Mouse (Mus musculus) ES-E14 (cell line): ENCODE data around the gene Sin3a. TPM values are rescaled to one million over a fixed set of nuclear protein-coding genes. Genes with fewer than 3 reads are reported as not detected.

Experiments used
- DNase-seq: peaks from one replicate; pipeline ENCODE4 v3.0.0-alpha.2; 2013; ENCODE audit warnings: low read depth, low spot score
- H3K27ac ChIP-seq: 2 replicates; pipeline ENCODE4 v1.5.1; 2012; ENCODE audit warnings: low read depth, mild to moderate bottlenecking, low read length, moderate library complexity, mixed read lengths; ENCODE audit not compliant: poor library complexity, insufficient read depth, severe bottlenecking
- H3K36me3 ChIP-seq: 2 replicates; pipeline ENCODE4 v1.6.1; 2012; ENCODE audit warnings: mild to moderate bottlenecking, low read length, moderate library complexity, mixed read lengths; ENCODE audit not compliant: control insufficient read depth, poor library complexity, insufficient read depth, severe bottlenecking
- H3K4me1 ChIP-seq, 2 experiments: fragments of 150-350 bp in 1 of 2; sonication (generic) in 1 of 2; 2 replicates each; pipeline ENCODE4 v1.6.1; 2012; ENCODE audit warnings: low read length in 2 of 2, mild to moderate bottlenecking in 1 of 2, mixed read lengths in 1 of 2; ENCODE audit not compliant: control insufficient read depth in 2 of 2, insufficient read depth in 2 of 2, poor library complexity in 1 of 2
- H3K4me3 ChIP-seq, 2 experiments: fragments of 150-350 bp in 1 of 2; sonication (generic) in 1 of 2; 2 replicates each; pipeline ENCODE4 v1.5.1; 2012; ENCODE audit warnings: low read length in 2 of 2, low read depth in 1 of 2, mild to moderate bottlenecking in 1 of 2, mixed read lengths in 1 of 2; ENCODE audit not compliant: insufficient read depth in 1 of 2, poor library complexity in 1 of 2, severe bottlenecking in 1 of 2
- H3K9ac ChIP-seq: 2 replicates; pipeline ENCODE4 v1.6.1; 2012; ENCODE audit warnings: low read depth, mild to moderate bottlenecking, low read length, mixed read lengths; ENCODE audit not compliant: poor library complexity, insufficient read depth, severe bottlenecking
- H3K9me3 ChIP-seq: fragments of 150-350 bp; sonication (generic); 2 replicates; pipeline ENCODE4 v1.6.1; 2012; ENCODE audit warnings: low read depth, mild to moderate bottlenecking, low read length; ENCODE audit not compliant: control insufficient read depth, insufficient read depth
- CHD2 ChIP-seq: IDR thresholded peaks from 2 replicates; pipeline ENCODE4 v1.6.1; 2014; ENCODE audit warnings: mild to moderate bottlenecking, low read depth, low read length, inconsistent platforms
- HCFC1 ChIP-seq: IDR thresholded peaks from 2 replicates; pipeline ENCODE4 v1.6.1; 2012; ENCODE audit warnings: low read length, inconsistent platforms, borderline replicate concordance; ENCODE audit not compliant: insufficient read depth
- MAFK ChIP-seq: IDR thresholded peaks from 2 replicates; pipeline ENCODE4 v1.6.1; 2014; ENCODE audit warnings: mild to moderate bottlenecking, low read depth, low read length, inconsistent platforms; ENCODE audit not compliant: insufficient read depth
- ZC3H11A ChIP-seq: IDR thresholded peaks from 2 replicates; pipeline ENCODE4 v1.6.1; 2012; ENCODE audit warnings: low read depth, mild to moderate bottlenecking, inconsistent platforms, low read length, borderline replicate concordance
- ZNF384 ChIP-seq: IDR thresholded peaks from 2 replicates; pipeline ENCODE4 v1.6.1; 2012; ENCODE audit warnings: low read depth, low read length, inconsistent platforms
- in situ Hi-C, 2 experiments: fragments of 600-800 bp; cut with MboI; formaldehyde crosslinking; loops; one replicate each; pipeline ENCODE4 v1.15.1; 2025; ENCODE audit warnings: low sequenced_read_pairs in 2 of 2, inconsistent platforms in 1 of 2; ENCODE audit not compliant: unreplicated experiment in 2 of 2
- total RNA-seq: library from RNA; depleted of rRNA; stranded (reverse); fragments of 300-350 nt; gene quantifications from 2 replicates; pipeline ENCODE4 v1.2.3, GENCODE M21; 2012

Sin3a gene
- total RNA-seq, 1 experiment: 78.3 TPM

DNA sequence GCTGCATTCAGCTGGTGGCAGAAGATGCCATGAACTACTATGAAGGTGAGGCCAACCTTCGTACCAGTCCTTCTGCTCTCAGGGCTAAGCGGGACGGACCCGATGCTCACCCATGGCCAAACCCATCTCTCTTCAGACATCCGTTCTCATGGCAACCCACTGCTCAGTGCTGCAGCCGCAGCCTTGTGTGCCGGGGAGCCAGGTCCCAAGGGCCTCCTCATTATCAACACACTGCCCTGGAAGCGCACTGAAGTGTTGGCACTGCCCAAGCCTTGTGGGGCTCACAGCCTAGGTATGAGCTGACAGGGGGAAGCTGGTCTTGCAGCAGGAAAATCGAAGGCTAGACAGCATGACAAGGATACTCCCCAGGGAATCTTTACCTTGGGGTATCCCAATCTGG, 67.3 kb downstream of the Sin3a start:
- peaks cover 68% of the 10 kb centered on the region for H3K36me3 ChIP-seq
- in situ Hi-C loops: no loop called here

DNA sequence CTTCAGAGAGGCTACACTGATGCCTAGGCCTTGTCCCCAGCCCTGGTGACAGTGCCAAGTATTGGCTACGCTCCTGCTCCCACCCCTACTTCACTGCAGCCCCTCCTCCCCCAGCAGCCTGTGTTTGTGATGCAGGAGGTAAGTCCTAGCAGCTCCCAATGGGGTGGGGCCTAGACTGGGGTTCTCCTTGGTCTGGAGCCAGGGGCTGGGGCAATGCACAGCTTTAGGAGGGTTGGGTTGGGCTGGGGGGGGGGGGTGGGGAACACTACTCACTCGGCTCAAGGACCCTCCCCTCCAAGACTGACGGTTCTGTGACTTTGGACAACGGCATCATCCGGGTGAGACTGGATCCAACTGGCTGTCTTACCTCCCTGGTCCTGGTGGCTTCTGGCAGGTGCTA, 67.7 kb downstream of the Sin3a start:
- peaks cover 68% of the 10 kb centered on the region for H3K36me3 ChIP-seq

More for the DNA sequence above, 67.3 kb downstream of the Sin3a start:
- no peak for TF ChIP-seq ZC3H11A
- no peak for TF ChIP-seq MAFK
- Histone ChIP-seq H3K4me1 (peaks cover 0 to 3% of the 10 kb centered on the region in 2 experiments; a peak in 1 of 4 replicates), H3K4me3 (no peak overlapping the region), H3K27ac (no peak overlapping the region), H3K9me3 (no peaks in the 10 kb centered on the region), H3K9ac (no peak overlapping the region)
- no peak for DNase-seq

DNA sequence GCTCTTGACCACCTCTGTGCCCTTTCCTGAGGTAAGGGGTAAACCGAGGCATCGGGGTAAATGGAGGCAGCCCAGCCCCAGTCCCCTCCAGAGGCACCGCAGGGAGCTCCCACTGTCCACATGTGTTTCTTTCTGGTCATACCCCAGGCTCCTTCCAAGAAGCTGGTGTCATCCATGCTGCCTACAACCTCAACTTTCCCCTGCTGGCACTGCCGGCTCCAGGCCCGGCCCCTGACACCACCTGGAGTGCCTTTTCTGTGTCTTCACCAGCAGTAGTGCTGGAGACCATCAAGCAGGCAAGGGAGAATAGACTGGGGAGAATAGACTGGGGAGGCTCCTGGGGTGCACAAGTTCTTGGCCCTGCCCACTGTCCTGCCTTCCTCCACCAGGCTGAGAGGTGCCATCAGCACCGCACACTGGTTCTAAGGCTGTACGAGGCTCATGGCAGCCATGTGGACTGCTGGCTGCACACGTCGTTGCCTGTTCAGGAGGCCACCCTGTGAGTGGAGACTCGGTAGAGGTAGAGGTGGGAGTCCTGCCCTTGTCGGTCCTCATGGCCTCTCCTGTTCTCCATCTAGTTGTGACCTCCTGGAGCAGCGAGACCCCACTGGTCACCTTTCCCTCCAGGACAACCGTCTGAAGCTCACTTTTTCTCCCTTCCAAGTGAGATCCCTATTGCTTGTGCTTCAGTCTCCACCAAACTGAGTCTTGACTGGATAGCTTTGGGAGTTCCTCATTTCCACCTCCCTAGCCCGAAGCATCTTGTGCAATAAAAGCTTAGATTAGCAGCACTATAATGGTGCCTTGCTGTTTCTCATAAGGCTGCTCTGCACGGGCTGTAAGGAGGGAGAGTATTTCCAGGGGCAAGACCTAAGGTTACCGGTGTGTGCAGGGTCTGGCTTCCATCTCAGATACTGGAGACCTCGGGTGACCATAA, 69.8 kb downstream of the Sin3a start:
- in situ Hi-C loops: no loop called here
- no peak for DNase-seq
- Histone ChIP-seq H3K27ac (no peak overlapping the region), H3K9ac (no peak overlapping the region), H3K4me3 (no peak overlapping the region), H3K9me3 (no peaks in the 10 kb centered on the region), H3K4me1 (peaks cover 3% of the 10 kb centered on the region in 2 experiments; a peak in 3 of 4 replicates), H3K36me3 (peaks cover 59% of the 10 kb centered on the region)
- no peak for TF ChIP-seq ZNF384
- TF ChIP-seq ZC3H11A: no peak
- no peak for TF ChIP-seq CHD2
- TF ChIP-seq MAFK: no peak
- TF ChIP-seq HCFC1: no peak

More for the DNA sequence above, 67.7 kb downstream of the Sin3a start:
- Histone ChIP-seq H3K9me3 (no peaks in the 10 kb centered on the region), H3K9ac (no peak overlapping the region), H3K4me1 (peaks cover 0 to 3% of the 10 kb centered on the region in 2 experiments; a peak in 1 of 4 replicates), H3K4me3 (no peak overlapping the region), H3K27ac (no peak overlapping the region)
- in situ Hi-C loops: no loop called here
- DNase-seq: no peak
- no peak for TF ChIP-seq ZC3H11A
- no peak for TF ChIP-seq CHD2
- TF ChIP-seq MAFK: no peak
- no peak for TF ChIP-seq ZNF384
- no peak for TF ChIP-seq HCFC1

GRCm38 (mm10) chr9:57143212-57143611, 71.4 kb downstream of the Sin3a start:
- Histone ChIP-seq H3K4me1 (peaks cover 3 to 10% of the 10 kb centered on the region in 2 experiments; a peak in 3 of 4 replicates), H3K9ac (no peak overlapping the region), H3K4me3 (no peak overlapping the region), H3K9me3 (no peaks in the 10 kb centered on the region), H3K36me3 (peaks cover 44% of the 10 kb centered on the region), H3K27ac (no peak overlapping the region)
- TF ChIP-seq ZC3H11A (no peak), MAFK (no peak), HCFC1 (no peak), CHD2 (no peak), ZNF384 (no peak)
- in situ Hi-C loops: no loop called here
- DNase-seq: no peak
